Mouse (Mus musculus): Measurements from ENCODE around the gene Rbm47. TPM values are rescaled to one million over a fixed set of nuclear protein-coding genes. Genes with fewer than 3 reads are reported as not detected.

Gene Rbm47
- polyA plus RNA-seq, 1 experiment from 2014 or later, result 53.2 TPM

DNA sequence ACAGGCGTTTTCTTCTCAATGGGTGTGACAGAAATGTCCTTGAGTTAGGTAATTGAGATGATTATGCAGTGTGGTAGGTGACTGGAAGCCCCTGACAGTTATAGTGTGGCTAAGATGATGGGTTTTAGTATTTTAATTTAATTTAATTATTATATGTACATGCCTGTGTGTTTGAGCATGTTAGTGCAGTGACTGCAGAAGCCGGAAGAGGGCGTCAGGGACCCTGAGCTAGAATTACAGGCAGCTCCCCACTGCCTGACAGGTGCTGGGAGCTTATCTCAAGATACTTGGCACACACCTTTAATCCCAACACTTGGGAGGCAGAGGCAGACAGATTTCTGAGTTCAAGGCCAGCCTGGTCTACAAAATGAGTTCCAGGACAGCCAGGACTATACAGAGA, 204.9 kb downstream of the Rbm47 start:
- no peaks in the 10 kb centered on the region for H3K9me3 ChIP-seq (ENCODE audit: control insufficient read depth, low read depth, low read length)
- H3K9ac ChIP-seq (replicated peaks; ENCODE audit: low read depth, low read length), result no peak overlapping the region
- no peaks in the 10 kb centered on the region for H3K4me1 ChIP-seq (ENCODE audit: control insufficient read depth, insufficient read depth, low read length)
- no peak overlapping the region for H3K4me3 ChIP-seq (ENCODE audit: low read depth, low read length)
- H3K4me2 ChIP-seq (replicated peaks; ENCODE audit: low read depth, low read length), result no peak overlapping the region
- no peaks in the 10 kb centered on the region for H3K36me3 ChIP-seq (ENCODE audit: control insufficient read depth, insufficient read depth, low read length)
- H3K27me3 ChIP-seq (ENCODE audit: control insufficient read depth, insufficient read depth, low read length), result no peaks in the 10 kb centered on the region
- H3K27ac ChIP-seq (ENCODE audit: low read length), result no peak overlapping the region
- WGBS, result 90% methylated on average over 3 of the region's 3 CpGs
- ATAC-seq (ENCODE audit: insufficient number of reproducible peaks, insufficient read depth, low FRiP score, low read depth), result no peak

DNA sequence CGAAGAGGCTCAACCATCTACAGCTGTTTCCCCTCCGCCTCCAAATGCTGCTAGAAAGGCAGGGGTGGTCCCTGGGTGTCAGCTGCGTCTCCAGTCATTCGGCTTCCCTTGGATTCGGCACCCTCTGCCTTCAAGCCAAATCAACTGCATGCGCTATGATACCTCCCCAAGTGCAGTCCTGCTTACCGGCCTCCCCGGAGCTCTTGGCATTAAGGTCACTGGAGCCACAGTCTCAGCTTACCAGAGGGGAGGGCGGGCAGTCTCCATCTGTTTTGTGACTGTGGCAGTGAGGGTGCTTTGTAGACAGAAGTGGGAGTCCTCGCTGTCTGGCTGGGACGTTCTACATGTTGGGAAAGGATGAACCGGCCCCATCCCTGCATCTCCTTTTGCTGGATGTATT, 205.8 kb downstream of the Rbm47 start:
- H3K27me3 ChIP-seq (ENCODE audit: control insufficient read depth, insufficient read depth, low read length), result no peaks in the 10 kb centered on the region
- WGBS, result 52% methylated on average over 12 of the region's 12 CpGs
- no peak overlapping the region for H3K4me2 ChIP-seq (replicated peaks; ENCODE audit: low read depth, low read length)
- H3K4me3 ChIP-seq (ENCODE audit: low read depth, low read length), result no peak overlapping the region
- H3K4me1 ChIP-seq (ENCODE audit: control insufficient read depth, insufficient read depth, low read length), result no peaks in the 10 kb centered on the region
- no peaks in the 10 kb centered on the region for H3K9me3 ChIP-seq (ENCODE audit: control insufficient read depth, low read depth, low read length)
- H3K9ac ChIP-seq (replicated peaks; ENCODE audit: low read depth, low read length), result no peak overlapping the region
- ATAC-seq (ENCODE audit: insufficient number of reproducible peaks, insufficient read depth, low FRiP score, low read depth), result no peak
- no peak overlapping the region for H3K27ac ChIP-seq (ENCODE audit: low read length)
- H3K36me3 ChIP-seq (ENCODE audit: control insufficient read depth, insufficient read depth, low read length), result no peaks in the 10 kb centered on the region

Small RNA genes within 50 kb of the gene (microRNA-seq; reads per million reads assigned to microRNA genes)
- gene Gm25952, result not detected

Other genes with a start within 250 kb of the Rbm47 start
- gene Chrna9, start 238.2 kb downstream of the Rbm47 start, polyA plus RNA-seq (2014; fragmentation: Nextera tagmentation; extraction: Ambion mirVana), result not detected in 2 replicates
- 2.2 and 3.0 TPM in 2 replicates for gene 9130230L23Rik, start 168.8 kb downstream of the Rbm47 start, polyA plus RNA-seq (2014; fragmentation: Nextera tagmentation; extraction: Ambion mirVana)
- 0.26 and 0.56 TPM in 2 replicates for gene Nsun7, start 86.8 kb upstream of the Rbm47 start, polyA plus RNA-seq (2014; fragmentation: Nextera tagmentation; extraction: Ambion mirVana)

All from stomach, embryonic 14.5 days (tissue).